Mouse (Mus musculus) left cerebral cortex, adult 18-20 months (tissue): ENCODE measurements around the gene Utf1. TPM values are rescaled to one million over a fixed set of nuclear protein-coding genes. Genes with fewer than 3 reads are reported as not detected.

Experiments
- DNase-seq, 2 experiments: peaks; one replicate each; pipeline ENCODE4 v3.0.0; 2021 to 2022; ENCODE audit warnings: low spot score in 2 of 2, mixed read lengths in 1 of 2
- long read RNA-seq, 2 experiments: library from polyadenylated mRNA; stranded (forward); transcript quantifications; one replicate each; pipeline ENCODE4 v2.0.0; 2021
- total RNA-seq, 2 experiments: library from RNA; stranded (reverse); gene quantifications; 2 replicates each; pipeline ENCODE4 v1.2.3; 2021

Gene Utf1
- not detected for total RNA-seq
- long read RNA-seq, experiment 1, result 0 reads
- long read RNA-seq, experiment 2, result 0 reads

- DNase-seq, result peak in 1 of 2 experiments; percentile 30
Observed at GRCm38 (mm10) chr7:139943674-139944281, at the start of gene Utf1. TSS of gene Utf1 (plus strand) at chr7:139943789.

GRCm38 (mm10) chr7:139894655-139895557, 48.7 kb upstream of the Utf1 start, which contains the start of gene Kndc1:
TSS of gene Kndc1 (plus strand) at chr7:139894696.
- peak; percentile 79 to 87 for DNase-seq

GRCm38 (mm10) chr7:139896271-139896670, 47.3 kb upstream of the Utf1 start:
- DNase-seq, result no peak

GRCm38 (mm10) chr7:139896796-139897195, 46.8 kb upstream of the Utf1 start:
- DNase-seq, result no peak

GRCm38 (mm10) chr7:139898606-139899005, 45.0 kb upstream of the Utf1 start:
- DNase-seq, result no peak

- peak; percentile 57 to 68 for DNase-seq
Observed at GRCm38 (mm10) chr7:139899505-139899904, 44.1 kb upstream of the Utf1 start.

- no peak for DNase-seq
Observed at GRCm38 (mm10) chr7:139900456-139900855, 43.1 kb upstream of the Utf1 start.

- DNase-seq, result no peak
Observed at GRCm38 (mm10) chr7:139900896-139901295, 42.7 kb upstream of the Utf1 start.

GRCm38 (mm10) chr7:139901981-139902380, 41.6 kb upstream of the Utf1 start:
- DNase-seq, result no peak

GRCm38 (mm10) chr7:139905261-139905660, 38.3 kb upstream of the Utf1 start:
- no peak for DNase-seq

GRCm38 (mm10) chr7:139905661-139906060, 37.9 kb upstream of the Utf1 start:
- DNase-seq, result no peak

GRCm38 (mm10) chr7:139908176-139908575, 35.4 kb upstream of the Utf1 start:
- DNase-seq, result no peak

GRCm38 (mm10) chr7:139909469-139909868, 34.1 kb upstream of the Utf1 start:
- no peak for DNase-seq

GRCm38 (mm10) chr7:139910204-139910835, 33.3 kb upstream of the Utf1 start:
- DNase-seq, result no peak

- DNase-seq, result no peak
Observed at GRCm38 (mm10) chr7:139914141-139915047, 29.2 kb upstream of the Utf1 start.

GRCm38 (mm10) chr7:139915646-139916257, 27.8 kb upstream of the Utf1 start:
- DNase-seq, result no peak

GRCm38 (mm10) chr7:139916345-139916744, 27.2 kb upstream of the Utf1 start:
- no peak for DNase-seq

- no peak for DNase-seq
Observed at GRCm38 (mm10) chr7:139918262-139918661, 25.3 kb upstream of the Utf1 start.

GRCm38 (mm10) chr7:139930732-139931131, 12.9 kb upstream of the Utf1 start:
- peak; percentile 20 to 53 for DNase-seq

- DNase-seq, result no peak
Observed at GRCm38 (mm10) chr7:139936705-139937104, 6.9 kb upstream of the Utf1 start.
